Mouse (Mus musculus) 3T3-L1 (cell line): Measurements from ENCODE around the gene Zfp775.

Experiments
- DNase-seq: peaks from one replicate; pipeline ENCODE4 v3.0.0-alpha.2; 2015; ENCODE audit warnings: low read depth, low spot score

The Zfp775 gene

GRCm38 (mm10) chr6:48628808-48629660, 27.2 kb downstream of the Zfp775 start:
- DNase-seq = no peak

- DNase-seq = no peak
Measured at GRCm38 (mm10) chr6:48629661-48630034, 27.8 kb downstream of the Zfp775 start.

- DNase-seq = no peak
Measured at GRCm38 (mm10) chr6:48630831-48631230, 29.0 kb downstream of the Zfp775 start.

- DNase-seq = no peak
Measured at GRCm38 (mm10) chr6:48635105-48635504, 33.2 kb downstream of the Zfp775 start.

GRCm38 (mm10) chr6:48636515-48636914, 34.7 kb downstream of the Zfp775 start:
- no peak for DNase-seq

DNA sequence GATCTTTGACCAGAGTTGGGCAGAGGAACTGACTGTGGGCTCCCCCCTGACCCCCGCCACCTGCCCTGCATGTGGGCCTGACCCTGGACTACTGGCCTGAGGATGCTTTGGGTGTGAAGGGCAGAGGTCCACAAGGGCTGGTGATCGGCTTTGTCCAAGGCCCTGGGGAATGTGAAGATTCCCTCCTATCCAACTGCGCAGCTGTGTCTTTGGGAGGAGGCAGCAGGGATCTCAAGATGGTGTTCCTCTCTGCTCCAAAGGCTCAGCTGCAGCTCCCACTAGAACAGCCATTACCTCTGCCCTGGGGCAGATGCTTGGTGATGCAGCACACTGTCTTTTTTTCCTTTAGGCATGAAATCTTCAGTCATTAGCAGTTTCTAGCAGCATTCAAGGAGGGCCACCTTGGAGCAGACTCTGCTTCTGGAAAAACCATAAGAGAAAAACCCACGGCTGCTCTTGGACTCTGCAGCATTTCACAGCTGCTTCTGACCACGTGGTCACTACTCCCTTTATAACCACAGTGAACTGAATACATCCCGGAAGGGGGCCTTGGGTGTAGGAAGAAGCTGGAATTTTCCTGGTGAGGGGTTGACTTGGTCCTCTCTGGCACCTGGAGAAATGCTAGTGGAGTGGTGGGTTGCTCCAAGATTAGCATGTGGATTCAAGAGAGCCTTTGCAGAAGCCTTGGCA, 36.1 kb downstream of the Zfp775 start:
- no peak for DNase-seq

GRCm38 (mm10) chr6:48638553-48638952, 36.7 kb downstream of the Zfp775 start:
- no peak for DNase-seq

DNA sequence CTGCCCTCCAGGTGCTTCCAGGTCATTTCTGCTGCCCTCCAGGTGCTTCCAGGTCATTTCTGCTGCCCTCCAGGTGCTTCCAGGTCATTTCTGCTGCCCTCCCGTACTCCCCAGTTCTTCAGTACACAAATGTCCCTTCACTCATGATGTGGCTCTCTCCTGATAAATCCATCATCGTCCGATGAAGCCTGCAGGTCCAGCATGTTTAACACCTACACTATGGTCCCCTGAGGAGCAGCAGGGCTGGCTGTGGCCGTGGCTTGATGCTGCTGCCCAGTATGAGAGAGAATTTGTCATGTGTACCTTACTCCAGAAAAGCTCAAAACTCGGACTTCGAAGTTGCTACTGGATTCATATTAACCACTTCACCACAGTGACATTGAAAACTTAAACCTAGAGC, 39.5 kb downstream of the Zfp775 start:
- DNase-seq = no peak

DNA sequence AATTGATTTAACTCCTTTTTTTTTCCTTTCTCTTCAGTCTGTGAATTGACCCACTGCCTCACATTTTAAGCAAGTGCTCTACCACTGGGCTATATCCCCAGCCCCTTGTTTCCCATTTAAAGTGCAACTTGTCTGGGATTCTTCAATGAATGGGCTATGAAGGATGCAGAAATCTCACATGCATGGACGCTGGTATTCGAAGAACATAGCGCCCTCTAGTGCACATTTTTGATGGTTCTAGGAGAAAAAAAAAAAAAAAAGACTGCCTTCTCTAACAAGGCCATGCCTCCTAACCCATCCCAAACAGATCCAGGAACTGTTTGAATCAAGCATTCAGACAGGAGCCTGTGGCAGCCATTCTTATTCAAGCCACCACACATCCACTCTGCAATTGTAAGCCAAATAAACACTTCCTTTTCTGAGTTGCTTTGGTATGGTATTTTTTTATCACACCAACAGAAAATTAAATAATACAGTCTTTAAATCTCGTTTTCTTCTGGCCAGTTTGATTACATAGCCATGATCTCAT, 41.0 kb downstream of the Zfp775 start:
- DNase-seq = peak; percentile 91

- peak; percentile 85 for DNase-seq
Measured at GRCm38 (mm10) chr6:48645660-48646308, 43.9 kb downstream of the Zfp775 start.

DNA sequence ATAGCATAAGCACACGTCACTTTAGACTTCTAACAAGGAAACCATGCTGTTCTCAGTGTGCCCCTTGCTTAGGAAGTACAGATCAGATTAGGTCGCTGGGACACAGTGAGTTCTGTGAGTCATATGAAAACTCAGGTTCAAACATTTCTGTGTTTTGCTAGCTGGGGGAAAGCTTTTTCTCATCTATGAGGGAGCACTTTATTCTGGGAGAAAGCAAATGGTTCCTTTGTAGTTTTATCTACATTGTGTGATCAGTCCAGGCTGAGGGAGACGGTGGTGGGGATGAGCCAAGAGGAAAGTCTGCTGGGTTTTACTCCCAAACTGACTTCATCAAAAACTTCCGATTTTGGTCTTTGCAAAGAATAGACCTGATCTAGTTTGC, 44.4 kb downstream of the Zfp775 start:
- DNase-seq = no peak

- peak; percentile 21 for DNase-seq
Measured at GRCm38 (mm10) chr6:48646995-48647394, 45.1 kb downstream of the Zfp775 start, which contains the start of gene Gimap8. Gimap8 (plus strand) TSS chr6:48647234.

GRCm38 (mm10) chr6:48647611-48648010, 45.7 kb downstream of the Zfp775 start:
- DNase-seq = no peak

DNA sequence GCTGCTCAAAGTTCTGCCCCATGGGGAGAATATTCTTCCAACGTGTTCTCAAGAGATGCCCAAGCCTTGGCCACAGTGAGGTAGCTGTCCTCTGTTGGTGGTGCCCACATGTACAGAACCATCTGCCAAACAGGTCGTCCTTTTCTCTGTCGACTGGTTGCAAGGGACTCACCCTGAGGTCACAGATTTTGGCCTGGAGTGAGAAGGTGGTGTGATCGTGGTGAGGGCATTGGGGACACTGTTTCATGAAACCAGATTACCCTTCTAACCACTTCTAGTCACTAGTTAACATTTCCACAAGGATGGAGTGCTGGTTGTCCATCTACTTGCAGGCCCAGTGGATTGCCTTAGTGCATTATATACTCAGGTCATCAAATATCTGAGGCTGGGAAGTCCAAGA, 46.9 kb downstream of the Zfp775 start:
- DNase-seq = no peak

DNA sequence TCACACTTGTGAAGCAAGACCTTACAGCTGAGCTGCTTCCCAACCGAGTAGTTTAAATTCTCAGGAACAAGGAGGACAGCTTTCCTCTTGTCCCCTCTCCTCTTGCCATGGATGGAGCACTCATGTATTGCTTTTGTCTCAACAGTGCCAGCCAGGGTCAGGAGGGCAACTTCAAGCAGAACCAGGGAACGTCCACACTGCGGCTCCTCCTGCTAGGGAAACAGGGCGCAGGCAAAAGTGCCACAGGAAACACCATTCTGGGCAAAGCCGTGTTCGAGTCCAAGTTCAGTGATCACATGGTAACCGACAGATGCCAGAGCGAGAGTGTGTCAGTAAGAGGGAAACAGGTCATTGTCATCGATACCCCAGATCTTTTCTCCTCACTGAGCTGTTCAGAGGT, 48.2 kb downstream of the Zfp775 start:
- no peak for DNase-seq

- no peak for DNase-seq
Measured at GRCm38 (mm10) chr6:48658721-48659120, 56.9 kb downstream of the Zfp775 start.

DNA sequence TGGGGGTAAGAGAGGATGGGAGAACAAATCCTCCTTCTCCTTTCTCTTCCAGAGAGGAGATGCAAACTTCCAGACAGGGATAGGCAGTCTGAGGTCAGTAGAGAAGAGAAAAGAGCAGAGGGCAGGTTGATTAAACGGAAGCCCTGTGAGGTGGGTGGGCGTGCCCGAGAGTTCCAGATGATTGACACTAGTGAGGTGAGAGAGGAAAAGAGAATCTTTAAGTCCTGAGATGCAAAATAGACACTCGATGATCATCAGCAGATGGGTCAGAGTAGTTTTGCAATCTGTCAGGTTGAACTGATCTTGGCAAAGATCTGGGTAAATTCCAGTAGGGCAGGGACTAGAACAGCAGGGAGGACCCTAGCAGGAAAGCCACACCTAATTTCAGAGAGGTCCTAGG, 62.9 kb downstream of the Zfp775 start:
- no peak for DNase-seq

GRCm38 (mm10) chr6:48665471-48665870, 63.6 kb downstream of the Zfp775 start:
- no peak for DNase-seq

- DNase-seq = no peak
Measured at GRCm38 (mm10) chr6:48666159-48666586, 64.3 kb downstream of the Zfp775 start.

- DNase-seq = no peak
Measured at GRCm38 (mm10) chr6:48668022-48668421, 66.2 kb downstream of the Zfp775 start.

- DNase-seq = no peak
Measured at GRCm38 (mm10) chr6:48669446-48669969, 67.6 kb downstream of the Zfp775 start.
